Mouse (Mus musculus): ENCODE measurements around the gene Casd1.

GRCm38 (mm10) chr6:4597711-4598110, 2.9 kb upstream of the Casd1 start:
- TF ChIP-seq POLR2A (IDR thresholded peaks at IDR 0.05; ENCODE audit: control insufficient read depth in 1 of 2, insufficient read depth in 1 of 2, low read depth in 1 of 2, low read length in 2 of 2, poor library complexity in 1 of 2) (no peak), TAL1 (IDR thresholded peaks at IDR 0.05; ENCODE audit: low read length) (no peak), CTCF (IDR thresholded peaks at IDR 0.05 in 2 of 3, conservative IDR thresholded peaks at IDR 0.05 in 1 of 3; ENCODE audit: control insufficient read depth in 1 of 3, insufficient read depth in 1 of 3, low read depth in 2 of 3, low read length in 3 of 3, poor library complexity in 1 of 3, severe bottlenecking in 1 of 3) (no peak), USF1 (IDR thresholded peaks at IDR 0.05; ENCODE audit: low read depth, low read length) (no peak), EP300 (IDR thresholded peaks at IDR 0.05; ENCODE audit: low read depth in 1 of 2, low read length in 2 of 2) (no peak), MXI1 (IDR thresholded peaks at IDR 0.05; ENCODE audit: low read depth, low read length) (no peak), GATA1 (IDR thresholded peaks at IDR 0.05; ENCODE audit: low read depth, low read length) (no peak), ZMIZ1 (IDR thresholded peaks at IDR 0.05; ENCODE audit: low read depth, low read length) (no peak), POLR2AphosphoS5 (IDR thresholded peaks at IDR 0.05; ENCODE audit: borderline replicate concordance, low read depth, low read length) (no peak), TCF12 (IDR thresholded peaks at IDR 0.05; ENCODE audit: low read depth, low read length) (no peak), SIN3A (IDR thresholded peaks at IDR 0.05; ENCODE audit: low read length) (no peak), ZC3H11A (IDR thresholded peaks at IDR 0.05; ENCODE audit: low read depth, low read length) (no peak), CHD2 (IDR thresholded peaks at IDR 0.05; ENCODE audit: low read length) (no peak)

Data from MEL (cell line).